Mouse (Mus musculus) neural tube, embryonic 13.5 days (tissue): ENCODE data around the gene App. TPM values are rescaled to one million over a fixed set of nuclear protein-coding genes. Genes with fewer than 3 reads are reported as not detected.

Experiments
- ATAC-seq: fragments of 200-750 bp; cut with Nextera tagmentation; 2 replicates; pipeline ENCODE4 v1.8.0; 2017; ENCODE audit warnings: low read depth, mild to moderate bottlenecking, moderate TSS enrichment, moderate library complexity
- H3K27ac ChIP-seq: fragments of 300-500 bp; sonication (generic); replicated peaks from 2 replicates; pipeline ENCODE4 v1.5.1; 2015; ENCODE audit warnings: moderate library complexity, mild to moderate bottlenecking, inconsistent platforms
- H3K27me3 ChIP-seq: fragments of 300-500 bp; sonication (generic); 2 replicates; pipeline ENCODE4 v1.6.1; 2015; ENCODE audit warnings: mild to moderate bottlenecking, inconsistent platforms
- H3K36me3 ChIP-seq: fragments of 300-500 bp; sonication (generic); 2 replicates; pipeline ENCODE4 v1.6.1; 2015; ENCODE audit warnings: mild to moderate bottlenecking, inconsistent platforms
- H3K4me1 ChIP-seq: fragments of 300-500 bp; sonication (generic); replicated peaks from 2 replicates; pipeline ENCODE4 v1.6.1; 2015; ENCODE audit warnings: inconsistent platforms
- H3K4me2 ChIP-seq: fragments of 300-500 bp; sonication (generic); 2 replicates; pipeline ENCODE4 v1.6.1; 2015; ENCODE audit warnings: inconsistent platforms, mild to moderate bottlenecking, moderate library complexity
- H3K4me3 ChIP-seq: fragments of 300-500 bp; sonication (generic); 2 replicates; pipeline ENCODE4 v1.5.1; 2015; ENCODE audit warnings: mild to moderate bottlenecking, inconsistent platforms
- H3K9ac ChIP-seq: fragments of 300-500 bp; sonication (generic); 2 replicates; pipeline ENCODE4 v1.6.1; 2015; ENCODE audit warnings: moderate library complexity, mild to moderate bottlenecking, inconsistent platforms
- H3K9me3 ChIP-seq: fragments of 300-500 bp; sonication (generic); 2 replicates; pipeline ENCODE4 v1.6.1; 2016; ENCODE audit warnings: inconsistent platforms
- WGBS: fragments of 180-500 bp; shearing (Covaris S2); methylation state at CpG from one replicate; pipeline ENCODE4 v1.1.7; 2015; 5-methylcytosine and 5-hydroxymethylcytosine counted together
- polyA plus RNA-seq: library from polyadenylated mRNA; unstranded; fragments of >200 nt; fragmentation: Nextera tagmentation; extraction: Ambion mirVana; gene quantifications from 2 replicates; pipeline ENCODE4 v1.2.1, GENCODE M21; 2015

Gene App
- polyA plus RNA-seq, 1 experiment from 2014 or later, result 388 TPM

DNA sequence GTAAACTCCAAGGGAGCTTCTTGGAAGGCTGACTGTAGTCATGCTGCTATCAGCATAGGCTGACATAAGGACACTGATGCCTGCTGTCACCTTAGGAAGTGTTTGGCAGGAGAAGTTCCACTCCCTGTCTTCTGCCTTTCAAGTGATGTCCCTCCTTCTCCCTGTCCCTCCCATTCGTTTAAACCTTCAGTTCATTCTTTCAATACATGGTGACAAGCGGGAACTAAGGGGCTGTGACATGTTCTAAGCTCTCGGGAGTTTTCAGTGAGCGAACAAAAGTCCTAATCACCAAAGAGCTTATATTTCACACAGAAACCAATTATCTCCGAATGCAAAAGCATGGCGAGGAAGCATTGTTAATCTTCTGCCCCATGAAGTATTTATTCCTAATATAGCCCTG lies 77.2 kb downstream of the App start:
- H3K4me2 ChIP-seq, result no peak overlapping the region
- no peak for ATAC-seq
- H3K36me3 ChIP-seq, result peaks cover 13% of the 10 kb centered on the region
- H3K4me1 ChIP-seq, result peaks cover 69% of the 10 kb centered on the region
- 42% methylated on average over 6 of the region's 6 CpGs for WGBS
- no peaks in the 10 kb centered on the region for H3K27me3 ChIP-seq
- H3K9ac ChIP-seq, result no peak overlapping the region
- H3K9me3 ChIP-seq, result no peaks in the 10 kb centered on the region
- H3K27ac ChIP-seq, result peak overlapping the region; percentile 43
- no peak overlapping the region for H3K4me3 ChIP-seq

- Histone ChIP-seq H3K4me3 (no peak overlapping the region), H3K9me3 (no peaks in the 10 kb centered on the region), H3K4me1 (peaks cover 70% of the 10 kb centered on the region), H3K27ac (peak overlapping the region; percentile 43; the same call in 1 of the 2 replicates), H3K4me2 (no peak overlapping the region), H3K9ac (no peak overlapping the region), H3K27me3 (no peaks in the 10 kb centered on the region), H3K36me3 (peaks cover 12% of the 10 kb centered on the region)
- 94% methylated on average over 2 of the region's 2 CpGs for WGBS
- ATAC-seq, result no peak
Measured at GRCm38 (mm10) chr16:85095923-85096322, 77.6 kb downstream of the App start.

- H3K9ac ChIP-seq, result no peak overlapping the region
- H3K4me1 ChIP-seq, result peaks cover 87% of the 10 kb centered on the region
- WGBS, result 27% methylated on average over 9 of the region's 9 CpGs
- no peak overlapping the region for H3K4me3 ChIP-seq
- H3K9me3 ChIP-seq, result no peaks in the 10 kb centered on the region
- H3K36me3 ChIP-seq, result peaks cover 6% of the 10 kb centered on the region; the same call in 1 of the 2 replicates
- H3K27me3 ChIP-seq, result no peaks in the 10 kb centered on the region
- H3K4me2 ChIP-seq, result no peak overlapping the region
- ATAC-seq, result peak; percentile 73
- peak overlapping the region; percentile 66 for H3K27ac ChIP-seq
Measured at GRCm38 (mm10) chr16:85092644-85093091, 80.9 kb downstream of the App start.

DNA sequence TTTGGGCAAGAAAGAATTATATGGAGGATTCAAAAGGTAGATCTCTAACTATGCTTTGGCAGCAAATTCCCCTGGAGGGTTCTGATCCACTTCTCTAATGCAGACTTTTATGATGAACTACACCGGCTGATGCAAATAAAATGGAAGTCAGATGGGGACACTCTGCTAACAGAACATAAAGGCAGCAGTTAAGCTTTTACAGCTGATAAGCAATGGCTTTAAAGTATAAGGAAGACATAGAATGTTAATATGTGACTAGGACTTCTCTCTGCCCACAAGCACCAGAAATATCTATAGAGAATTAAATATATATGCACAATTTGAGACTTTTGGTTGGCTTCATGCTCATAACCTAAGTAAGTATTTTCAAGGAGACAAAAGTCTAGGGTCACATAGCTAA lies 81.4 kb downstream of the App start:
- no peak overlapping the region for H3K4me2 ChIP-seq
- H3K27ac ChIP-seq, result peak overlapping the region; percentile 66
- peaks cover 3% of the 10 kb centered on the region; the same call in 1 of the 2 replicates for H3K36me3 ChIP-seq
- H3K27me3 ChIP-seq, result no peaks in the 10 kb centered on the region
- peaks cover 91% of the 10 kb centered on the region for H3K4me1 ChIP-seq
- no peak for ATAC-seq
- no peaks in the 10 kb centered on the region for H3K9me3 ChIP-seq
- 41% methylated on average over 1 of the region's 1 CpGs for WGBS
- H3K9ac ChIP-seq, result no peak overlapping the region
- H3K4me3 ChIP-seq, result no peak overlapping the region

DNA sequence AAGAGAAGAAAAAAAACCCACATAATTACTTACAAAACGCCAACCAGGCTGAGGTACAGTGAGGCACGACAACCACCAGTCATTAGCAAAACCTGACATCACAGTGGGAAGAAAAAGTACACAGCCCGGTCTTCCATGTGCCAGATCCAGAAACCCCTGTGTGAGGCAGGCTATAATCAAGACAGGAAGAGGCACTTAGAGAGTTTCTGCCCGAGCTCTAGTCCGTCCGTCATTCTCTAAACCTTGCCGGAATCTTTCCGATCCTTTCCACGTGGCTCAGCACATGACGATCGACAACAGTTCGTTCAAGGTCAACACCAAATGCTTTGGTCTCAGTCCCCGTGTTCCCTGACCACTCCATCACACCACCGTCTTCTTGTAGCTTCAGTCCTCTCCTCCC lies 82.6 kb downstream of the App start:
- Histone ChIP-seq H3K9me3 (no peaks in the 10 kb centered on the region), H3K4me1 (peaks cover 91% of the 10 kb centered on the region), H3K27ac (peak overlapping the region; percentile 66), H3K4me2 (no peak overlapping the region), H3K4me3 (no peak overlapping the region), H3K27me3 (no peaks in the 10 kb centered on the region), H3K9ac (no peak overlapping the region), H3K36me3 (no peaks in the 10 kb centered on the region)
- ATAC-seq, result no peak
- 67% methylated on average over 14 of the region's 14 CpGs for WGBS

GRCm38 (mm10) chr16:85088126-85088525 lies 85.4 kb downstream of the App start:
- Histone ChIP-seq H3K27me3 (no peaks in the 10 kb centered on the region), H3K36me3 (peaks cover 9% of the 10 kb centered on the region; the same call in 1 of the 2 replicates), H3K27ac (peak overlapping the region; percentile 53), H3K4me3 (no peak overlapping the region), H3K4me2 (no peak overlapping the region), H3K4me1 (peaks cover 75% of the 10 kb centered on the region), H3K9ac (no peak overlapping the region), H3K9me3 (no peaks in the 10 kb centered on the region)
- WGBS, result 57% methylated on average over 10 of the region's 10 CpGs
- ATAC-seq, result no peak

DNA sequence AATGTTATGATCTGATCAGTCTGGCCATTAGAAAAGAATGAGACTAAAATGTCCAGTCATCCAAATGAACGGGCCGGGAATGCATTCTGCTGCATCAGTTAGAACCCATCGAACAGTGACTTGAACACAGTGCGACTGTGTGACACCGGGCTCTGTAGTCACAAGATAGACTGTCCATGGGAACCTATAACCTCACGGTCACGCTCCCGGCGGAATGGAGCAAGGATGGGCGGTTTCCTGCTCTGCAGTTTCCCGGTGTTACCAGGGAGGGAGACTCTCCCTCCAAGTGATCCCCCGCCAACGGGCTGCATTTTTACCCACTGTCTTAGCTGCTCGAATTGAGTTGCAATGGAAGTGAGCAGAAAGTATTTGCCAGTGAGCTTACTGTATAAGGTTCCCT lies 87.3 kb downstream of the App start:
- Histone ChIP-seq H3K4me3 (no peak overlapping the region), H3K27ac (no peak overlapping the region), H3K4me1 (peaks cover 56% of the 10 kb centered on the region), H3K27me3 (no peaks in the 10 kb centered on the region), H3K4me2 (no peak overlapping the region), H3K9me3 (no peaks in the 10 kb centered on the region), H3K9ac (no peak overlapping the region), H3K36me3 (peaks cover 24% of the 10 kb centered on the region)
- 83% methylated on average over 14 of the region's 14 CpGs for WGBS
- no peak; the same call in 1 of the 2 replicates for ATAC-seq

GRCm38 (mm10) chr16:85085902-85086301 lies 87.7 kb downstream of the App start:
- Histone ChIP-seq H3K9ac (no peak overlapping the region), H3K4me2 (no peak overlapping the region), H3K27me3 (no peaks in the 10 kb centered on the region), H3K4me3 (no peak overlapping the region), H3K36me3 (peaks cover 27% of the 10 kb centered on the region), H3K9me3 (no peaks in the 10 kb centered on the region), H3K4me1 (peaks cover 52% of the 10 kb centered on the region), H3K27ac (no peak overlapping the region)
- no peak for ATAC-seq
- 73% methylated on average over 6 of the region's 6 CpGs for WGBS

- ATAC-seq, result no peak
- H3K36me3 ChIP-seq, result peaks cover 40% of the 10 kb centered on the region
- no peak overlapping the region for H3K4me2 ChIP-seq
- H3K9ac ChIP-seq, result no peak overlapping the region
- H3K4me3 ChIP-seq, result no peak overlapping the region
- no peak overlapping the region for H3K27ac ChIP-seq
- H3K9me3 ChIP-seq, result no peaks in the 10 kb centered on the region
- H3K27me3 ChIP-seq, result no peaks in the 10 kb centered on the region
- peaks cover 37% of the 10 kb centered on the region for H3K4me1 ChIP-seq
- WGBS, result 100% methylated on average over 1 of the region's 1 CpGs
Measured at GRCm38 (mm10) chr16:85084152-85084551, 89.4 kb downstream of the App start.

- Histone ChIP-seq H3K27ac (no peak overlapping the region), H3K4me3 (no peak overlapping the region), H3K27me3 (no peaks in the 10 kb centered on the region), H3K4me2 (no peak overlapping the region), H3K9ac (no peak overlapping the region), H3K9me3 (no peaks in the 10 kb centered on the region), H3K36me3 (peaks cover 69% of the 10 kb centered on the region), H3K4me1 (no peaks in the 10 kb centered on the region)
- 84% methylated on average over 2 of the region's 2 CpGs for WGBS
- ATAC-seq, result no peak
Measured at GRCm38 (mm10) chr16:85075330-85075729, 98.2 kb downstream of the App start.

DNA sequence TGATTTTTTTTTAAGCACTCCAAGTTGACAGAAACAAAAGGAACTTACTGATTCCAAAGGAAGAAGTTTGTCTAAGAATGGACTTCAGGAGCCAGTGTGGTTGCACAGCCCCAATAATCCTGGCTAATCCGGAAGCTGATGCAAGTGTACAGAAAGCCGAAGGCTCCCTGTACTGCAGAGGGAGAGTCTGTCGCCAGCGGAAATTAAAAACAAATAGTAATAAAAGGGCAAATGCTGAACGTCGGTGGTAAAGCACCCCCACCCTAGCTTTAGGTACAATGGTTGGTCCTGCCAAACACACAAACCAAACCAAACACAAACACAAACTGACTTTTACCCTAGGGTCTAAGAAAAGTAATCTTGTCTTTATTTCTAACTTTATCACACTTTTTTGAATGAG lies 98.7 kb downstream of the App start:
- 83% methylated on average over 6 of the region's 6 CpGs for WGBS
- Histone ChIP-seq H3K4me3 (no peak overlapping the region), H3K4me1 (no peaks in the 10 kb centered on the region), H3K9ac (no peak overlapping the region), H3K36me3 (peaks cover 65% of the 10 kb centered on the region), H3K9me3 (no peaks in the 10 kb centered on the region), H3K27ac (no peak overlapping the region), H3K4me2 (no peak overlapping the region), H3K27me3 (no peaks in the 10 kb centered on the region)
- no peak for ATAC-seq

DNA sequence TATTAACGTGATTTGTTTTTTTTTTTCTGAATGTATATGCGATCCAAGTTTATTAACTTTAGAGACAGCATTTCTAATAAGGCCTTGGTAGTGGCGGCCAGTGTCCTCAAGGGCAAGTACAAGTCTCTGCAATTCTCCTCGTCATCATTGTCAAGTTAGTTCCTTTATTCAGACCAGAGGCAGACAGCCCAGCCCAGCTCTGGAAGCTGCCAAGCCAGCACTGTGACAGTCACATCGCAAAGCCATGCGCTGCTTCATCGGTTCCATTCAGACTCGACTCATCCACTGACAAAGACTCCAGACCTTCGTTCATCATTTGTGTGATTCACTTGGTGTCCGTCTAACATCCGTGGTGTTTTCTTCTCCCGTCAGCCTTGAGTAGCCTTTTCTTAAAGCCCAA lies 100.9 kb downstream of the App start:
- H3K27me3 ChIP-seq, result no peaks in the 10 kb centered on the region
- no peak overlapping the region for H3K4me3 ChIP-seq
- no peaks in the 10 kb centered on the region for H3K9me3 ChIP-seq
- 70% methylated on average over 12 of the region's 12 CpGs for WGBS
- H3K36me3 ChIP-seq, result peaks cover 45% of the 10 kb centered on the region
- H3K4me2 ChIP-seq, result no peak overlapping the region
- peaks cover 4% of the 10 kb centered on the region; the same call in 1 of the 2 replicates for H3K4me1 ChIP-seq
- no peak overlapping the region for H3K9ac ChIP-seq
- H3K27ac ChIP-seq, result no peak overlapping the region
- no peak for ATAC-seq

GRCm38 (mm10) chr16:85071791-85072190 lies 101.8 kb downstream of the App start:
- 95% methylated on average over 12 of the region's 12 CpGs for WGBS
- Histone ChIP-seq H3K27me3 (no peaks in the 10 kb centered on the region), H3K4me1 (peaks cover 4% of the 10 kb centered on the region; the same call in 1 of the 2 replicates), H3K9ac (no peak overlapping the region), H3K27ac (no peak overlapping the region), H3K9me3 (no peaks in the 10 kb centered on the region), H3K36me3 (peaks cover 37% of the 10 kb centered on the region), H3K4me2 (no peak overlapping the region), H3K4me3 (no peak overlapping the region)
- ATAC-seq, result no peak
